Mouse (Mus musculus) cerebellum, adult 2 months (tissue): ENCODE data around the gene Aars.

Experiments used
- CTCF ChIP-seq: fragments of 200-500 bp; IDR thresholded peaks from 2 replicates; pipeline ENCODE4 v1.5.1; 2011; ENCODE audit warnings: low read depth, mild to moderate bottlenecking, control low read depth, low read length, moderate library complexity, borderline replicate concordance; ENCODE audit not compliant: insufficient read depth
- POLR2A ChIP-seq: fragments of 200-500 bp; IDR thresholded peaks from 2 replicates; pipeline ENCODE4 v1.6.1; 2011; ENCODE audit warnings: low read length, control low read depth, borderline replicate concordance; ENCODE audit not compliant: insufficient read depth

GRCm38 (mm10) chr8:111048694-111049093, 15.8 kb downstream of the Aars start:
- TF ChIP-seq CTCF (no peak), POLR2A (no peak)
